Mouse (Mus musculus) heart, embryonic 13.5 days (tissue): ENCODE measurements around the gene Slc43a2. TPM values are rescaled to one million over a fixed set of nuclear protein-coding genes. Genes with fewer than 3 reads are reported as not detected.

Source experiments
- ATAC-seq: fragments of 200-750 bp; cut with Nextera tagmentation; 2 replicates; pipeline ENCODE4 v1.8.0; 2017; ENCODE audit warnings: moderate TSS enrichment; ENCODE audit not compliant: insufficient number of reproducible peaks, low FRiP score, low TSS enrichment; ENCODE audit errors: extremely low read depth
- H3K27ac ChIP-seq: fragments of 300-500 bp; sonication (generic); replicated peaks from 2 replicates; pipeline ENCODE4 v1.5.1; 2015; ENCODE audit warnings: moderate library complexity, mild to moderate bottlenecking, inconsistent platforms
- H3K27me3 ChIP-seq: fragments of 300-500 bp; sonication (generic); replicated peaks from 2 replicates; pipeline ENCODE4 v1.6.1; 2015; ENCODE audit warnings: mild to moderate bottlenecking, inconsistent platforms
- H3K36me3 ChIP-seq: fragments of 300-500 bp; sonication (generic); 2 replicates; pipeline ENCODE4 v1.6.1; 2015; ENCODE audit warnings: mild to moderate bottlenecking, inconsistent platforms
- H3K4me1 ChIP-seq: fragments of 300-500 bp; sonication (generic); 2 replicates; pipeline ENCODE4 v1.6.1; 2015; ENCODE audit warnings: inconsistent platforms
- H3K4me2 ChIP-seq: fragments of 300-500 bp; sonication (generic); 2 replicates; pipeline ENCODE4 v1.6.1; 2015; ENCODE audit warnings: inconsistent platforms, mild to moderate bottlenecking, moderate library complexity
- H3K4me3 ChIP-seq: fragments of 300-500 bp; sonication (generic); 2 replicates; pipeline ENCODE4 v1.5.1; 2015; ENCODE audit warnings: moderate library complexity, mild to moderate bottlenecking, inconsistent platforms
- H3K9ac ChIP-seq: fragments of 300-500 bp; sonication (generic); 2 replicates; pipeline ENCODE4 v1.6.1; 2015; ENCODE audit warnings: inconsistent platforms, mild to moderate bottlenecking, moderate library complexity
- H3K9me3 ChIP-seq: fragments of 300-500 bp; sonication (generic); 2 replicates; pipeline ENCODE4 v1.6.1; 2016; ENCODE audit warnings: inconsistent platforms
- WGBS: fragments of 180-500 bp; shearing (Covaris S2); methylation state at CpG from one replicate; pipeline ENCODE4 v1.1.7; 2015; ENCODE audit warnings: mixed read lengths; 5-methylcytosine and 5-hydroxymethylcytosine counted together
- microRNA-seq: library from miRNA; unstranded; fragments of <30 nt; microRNA quantifications from one replicate; pipeline ENCODE4, GENCODE M21; 2016
- polyA plus RNA-seq: library from polyadenylated mRNA; unstranded; fragments of >200 nt; fragmentation: Nextera tagmentation; extraction: Ambion mirVana; gene quantifications from 2 replicates; pipeline ENCODE4 v1.2.1, GENCODE M21; 2015

Gene Slc43a2
- polyA plus RNA-seq, 1 experiment from 2014 or later: 3.6 TPM

- Histone ChIP-seq H3K9me3 (no peaks in the 10 kb centered on the region), H3K4me1 (peaks cover 44% of the 10 kb centered on the region), H3K36me3 (peaks cover 77% of the 10 kb centered on the region), H3K27me3 (no peaks in the 10 kb centered on the region), H3K4me2 (no peak overlapping the region), H3K9ac (no peak overlapping the region), H3K4me3 (no peak overlapping the region), H3K27ac (peak overlapping the region; percentile 51; the same call in 1 of the 2 replicates)
- ATAC-seq: no peak
- WGBS: 81% methylated on average over 12 of the region's 12 CpGs
Measured at GRCm38 (mm10) chr11:75620136-75620780, 88.8 kb downstream of the Slc43a2 start.

DNA sequence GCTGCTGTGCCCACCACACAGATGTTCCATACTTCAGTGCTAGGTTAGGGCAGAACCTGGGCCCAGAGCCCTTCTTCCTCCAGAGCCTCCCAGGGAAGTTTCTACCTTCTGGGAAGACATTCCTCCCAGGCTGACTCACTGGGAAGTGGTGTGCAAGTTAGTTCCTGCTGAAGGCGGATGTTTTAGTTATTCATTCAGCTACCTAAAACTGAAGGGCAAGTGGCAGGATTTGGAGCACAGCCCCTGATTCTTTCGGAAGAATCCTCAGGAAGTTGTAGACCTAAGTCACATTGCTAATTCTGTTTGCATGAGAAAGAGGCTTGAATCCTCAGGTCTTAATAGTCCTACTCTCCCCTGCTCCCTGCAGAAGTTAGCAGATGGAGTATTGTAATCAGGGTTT is 89.9 kb downstream of the Slc43a2 start:
- H3K27ac ChIP-seq: peak overlapping the region; percentile 51
- no peaks in the 10 kb centered on the region for H3K9me3 ChIP-seq
- H3K4me1 ChIP-seq: peaks cover 45% of the 10 kb centered on the region
- peaks cover 77% of the 10 kb centered on the region for H3K36me3 ChIP-seq
- no peaks in the 10 kb centered on the region for H3K27me3 ChIP-seq
- H3K4me2 ChIP-seq: no peak overlapping the region
- no peak for ATAC-seq
- H3K4me3 ChIP-seq: no peak overlapping the region
- 0 out of 2 replicates have a peak overlapping the region, but pooled peaks have one; percentile 12 for H3K9ac ChIP-seq
- WGBS: 67% methylated on average over 2 of the region's 2 CpGs

DNA sequence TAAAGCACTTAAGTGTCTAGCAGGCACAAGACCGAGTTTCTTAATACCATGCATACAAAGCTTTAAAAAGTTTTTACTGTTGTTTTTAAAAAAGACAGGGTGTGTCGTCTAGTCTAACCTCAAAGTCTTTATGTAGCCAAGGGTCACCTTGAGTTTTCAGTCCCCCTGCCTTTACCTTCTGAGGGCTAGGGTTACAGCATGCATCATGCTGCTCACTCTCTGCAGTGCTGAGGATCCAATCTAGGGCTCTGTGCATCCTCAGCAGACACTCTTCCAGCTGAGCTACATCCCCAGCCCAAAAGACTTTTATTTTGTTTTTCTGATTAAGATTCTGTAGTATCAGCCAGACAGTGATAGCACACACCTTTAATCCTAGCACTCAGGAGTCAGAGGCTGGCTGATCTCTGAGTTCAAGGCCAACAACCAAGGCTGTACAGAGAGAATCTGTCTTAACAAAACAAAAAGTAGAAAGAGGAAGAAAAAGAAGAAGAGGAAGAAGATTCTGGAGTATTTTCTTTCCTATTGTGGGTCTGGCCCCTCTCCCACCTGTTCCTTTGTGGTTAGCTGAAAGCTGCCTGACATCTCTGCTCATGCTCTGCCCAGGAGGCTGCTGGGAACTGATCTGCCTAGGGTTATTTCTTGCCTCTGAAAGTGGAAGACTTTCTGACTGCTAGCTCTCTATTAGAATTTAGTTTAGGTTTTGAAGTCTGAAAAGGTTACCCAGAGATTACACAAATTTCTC is 91.3 kb downstream of the Slc43a2 start:
- Histone ChIP-seq H3K4me1 (peaks cover 45% of the 10 kb centered on the region), H3K9me3 (no peaks in the 10 kb centered on the region), H3K36me3 (peaks cover 76% of the 10 kb centered on the region), H3K27me3 (no peaks in the 10 kb centered on the region), H3K4me2 (no peak overlapping the region), H3K9ac (peak overlapping the region; percentile 55; the same call in 1 of the 2 replicates), H3K4me3 (no peak overlapping the region), H3K27ac (peak overlapping the region; percentile 96)
- no peak for ATAC-seq
- WGBS: 46% methylated on average over 2 of the region's 2 CpGs

DNA sequence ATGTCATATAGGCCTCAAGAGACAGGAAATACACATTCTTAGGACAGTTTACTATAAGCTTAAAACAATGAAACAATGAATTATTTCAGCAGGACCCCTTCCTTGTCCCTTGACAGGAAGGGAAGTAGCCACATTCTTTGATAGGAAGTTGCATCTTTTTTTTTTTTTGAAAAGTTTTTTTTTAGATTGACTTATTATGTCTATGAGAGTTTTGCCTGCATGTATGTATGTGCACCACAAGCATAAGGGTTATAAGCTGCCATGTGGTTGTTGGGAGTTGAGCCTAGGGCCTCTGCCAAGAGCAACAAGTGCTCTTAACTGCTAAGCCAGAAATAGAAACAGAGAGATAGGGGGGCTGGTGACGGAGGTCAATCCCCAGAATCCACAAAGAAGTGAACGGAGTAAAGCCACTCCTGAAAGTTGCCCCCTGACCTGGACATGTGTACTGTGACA is 92.6 kb downstream of the Slc43a2 start:
- H3K4me2 ChIP-seq: peak overlapping the region; percentile 39
- peak; percentile 51 for ATAC-seq
- no peaks in the 10 kb centered on the region for H3K27me3 ChIP-seq
- H3K27ac ChIP-seq: peak overlapping the region; percentile 96
- no peaks in the 10 kb centered on the region for H3K9me3 ChIP-seq
- no peak overlapping the region for H3K4me3 ChIP-seq
- WGBS: 8% methylated on average over 2 of the region's 2 CpGs
- H3K4me1 ChIP-seq: peaks cover 45% of the 10 kb centered on the region
- peak overlapping the region; percentile 71 for H3K9ac ChIP-seq
- H3K36me3 ChIP-seq: peaks cover 75% of the 10 kb centered on the region

GRCm38 (mm10) chr11:75625820-75626219 is 94.3 kb downstream of the Slc43a2 start:
- H3K27ac ChIP-seq: 0 out of 2 replicates have a peak overlapping the region, but pooled peaks have one; percentile 2
- peaks cover 62% of the 10 kb centered on the region for H3K36me3 ChIP-seq
- no peak for ATAC-seq

More at GRCm38 (mm10) chr11:75625820-75626219, 94.3 kb downstream of the Slc43a2 start:
- 84% methylated on average over 4 of the region's 4 CpGs for WGBS
- Histone ChIP-seq H3K27me3 (no peaks in the 10 kb centered on the region), H3K9ac (no peak overlapping the region), H3K4me2 (no peak overlapping the region), H3K9me3 (no peaks in the 10 kb centered on the region), H3K4me3 (no peak overlapping the region), H3K4me1 (peaks cover 53% of the 10 kb centered on the region)

Small RNA genes lying within 50 kb of the gene (microRNA-seq; reads per million reads assigned to microRNA genes)
- gene Mir3971: not detected

Other genes starting within 250 kb of the Slc43a2 start
- 85.8 and 88.4 TPM in 2 replicates for gene Rpa1, start 183.4 kb upstream of the Slc43a2 start, polyA plus RNA-seq
- gene Smyd4, start 183.3 kb upstream of the Slc43a2 start, polyA plus RNA-seq: 12.9 and 13.1 TPM in 2 replicates
- 30.2 and 34.2 TPM in 2 replicates for gene Serpinf1, start 109.0 kb upstream of the Slc43a2 start, polyA plus RNA-seq
- 1.5 and 14.5 TPM in 2 replicates for gene Serpinf2, start 92.1 kb upstream of the Slc43a2 start, polyA plus RNA-seq
- gene Wdr81, start 77.0 kb upstream of the Slc43a2 start, polyA plus RNA-seq: 3.7 and 3.8 TPM in 2 replicates
- gene Tlcd2, start 70.0 kb upstream of the Slc43a2 start, polyA plus RNA-seq: 11.4 and 13.5 TPM in 2 replicates
- gene Prpf8, start 44.9 kb upstream of the Slc43a2 start, polyA plus RNA-seq: 31.6 and 32.1 TPM in 2 replicates
- 3.4 TPM in 2 replicates for gene Rilp, start 21.6 kb upstream of the Slc43a2 start, polyA plus RNA-seq
- 12.9 and 13.2 TPM in 2 replicates for gene Scarf1, start 18.2 kb upstream of the Slc43a2 start, polyA plus RNA-seq
- 54.4 and 56.7 TPM in 2 replicates for gene Pitpna, start 56.4 kb downstream of the Slc43a2 start, polyA plus RNA-seq
- gene Inpp5k, start 99.3 kb downstream of the Slc43a2 start, polyA plus RNA-seq: 18.9 and 20.9 TPM in 2 replicates
- 58.4 and 58.7 TPM in 2 replicates for gene Myo1c, start 118.8 kb downstream of the Slc43a2 start, polyA plus RNA-seq
- 84.8 and 93.1 TPM in 2 replicates for gene Crk, start 147.6 kb downstream of the Slc43a2 start, polyA plus RNA-seq
- 681 and 729 TPM in 2 replicates for gene Ywhae, start 201.2 kb downstream of the Slc43a2 start, polyA plus RNA-seq